Mouse (Mus musculus) liver, postnatal 0 days (tissue): ENCODE measurements at regions not wholly inside any gene's neighbourhood (a gene's known extent, or its start where the extent isn't known, plus 50 kb on each side); places are given as distances from the start of the nearest gene placed in this dataset.

Source experiments
- CTCF ChIP-seq: sonication (generic); IDR thresholded peaks from 2 replicates; pipeline ENCODE4 v1.5.1; 2016; ENCODE audit warnings: antibody characterized with exemption, low read depth
- EP300 ChIP-seq: IDR thresholded peaks from 2 replicates; pipeline ENCODE4 v1.6.1; 2016; ENCODE audit warnings: antibody characterized with exemption, low read depth, mild to moderate bottlenecking

- TF ChIP-seq CTCF (no peak), EP300 (no peak)
Measured at GRCm38 (mm10) chr2:85278128-85278527, 61.0 kb downstream of the Olfr987 start.
